Mouse (Mus musculus): Measurements from ENCODE around the gene Zfp579.

DNA sequence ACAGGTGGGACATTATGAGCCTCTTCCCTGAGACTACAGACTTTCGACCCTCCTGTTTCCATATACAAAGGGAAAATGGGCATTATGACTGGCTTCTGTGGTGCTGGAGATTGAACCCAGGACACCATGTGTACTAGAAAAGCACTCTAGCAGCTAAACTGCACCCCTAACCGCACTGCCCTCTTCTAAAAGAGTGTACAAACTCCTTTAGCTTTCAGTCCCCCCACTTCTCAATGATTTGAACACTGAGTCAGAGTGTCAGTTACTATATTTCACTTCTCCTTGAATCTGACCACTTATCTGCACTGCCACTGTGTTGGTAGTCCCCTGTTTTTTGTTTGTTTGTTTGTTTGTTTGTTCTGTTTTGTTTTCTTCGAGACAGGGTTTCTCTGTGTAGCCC is 37.9 kb upstream of the Zfp579 start, which contains the start of gene 4632433K11Rik:
- TF ChIP-seq CTCF (IDR thresholded peaks at IDR 0.05; ENCODE audit: low read depth, low read length) (no peak), POLR2A (IDR thresholded peaks at IDR 0.05; ENCODE audit: extremely low read depth, insufficient read depth, low read length) (no peak)

Measured in liver, adult 2 months (tissue).